Mouse (Mus musculus): ENCODE data around the gene Gm3409. TPM values are rescaled to one million over a fixed set of nuclear protein-coding genes. Genes with fewer than 3 reads are reported as not detected.

Gm3409 gene
- not detected in 2 replicates for polyA plus RNA-seq (2012)

DNA sequence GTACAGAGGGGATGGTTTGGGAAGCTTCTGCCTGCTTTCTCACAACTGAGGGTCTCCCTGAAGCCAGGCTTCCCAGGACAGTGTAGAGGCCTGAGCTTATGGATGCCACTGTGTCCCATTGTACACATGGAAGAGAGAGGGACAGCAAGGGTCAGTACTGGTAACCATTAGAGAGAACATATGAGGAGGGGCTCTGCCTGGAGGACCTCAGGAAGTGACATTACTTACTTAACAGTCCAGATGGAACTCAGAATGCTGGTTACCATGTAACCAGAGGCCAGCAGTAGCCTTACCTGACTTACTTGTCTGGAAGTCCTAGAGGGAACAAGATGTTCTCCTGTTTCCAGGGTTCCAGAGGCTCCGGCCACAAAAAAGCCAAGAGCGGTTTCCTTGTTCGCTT, at the start of gene Gm3409:
TSS of gene Gm3409 (plus strand) at position 301 of the 400 bp plus-strand sequence.

DNA sequence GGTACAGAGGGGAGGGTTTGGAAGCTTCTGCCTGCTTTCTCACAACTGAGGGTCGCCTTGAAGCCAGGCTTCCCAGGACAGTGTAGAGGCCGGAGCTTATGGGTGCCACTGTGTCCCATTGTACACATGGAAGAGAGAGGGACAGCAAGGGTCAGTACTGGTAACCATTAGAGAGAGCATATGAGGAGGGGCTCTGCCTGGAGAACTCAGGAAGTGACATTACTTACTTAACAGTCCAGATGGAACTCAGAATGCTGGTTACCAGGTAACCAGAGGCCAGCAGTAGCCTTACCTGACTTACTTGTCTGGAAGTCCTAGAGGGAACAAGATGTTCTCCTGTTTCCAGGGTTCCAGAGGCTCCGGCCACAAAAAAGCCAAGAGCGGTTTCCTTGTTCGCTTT, 46.4 kb upstream of the Gm3409 start, which contains the start of gene Gm6370:
TSS of gene Gm6370 (plus strand) at position 301 of the 400 bp plus-strand sequence.

DNA sequence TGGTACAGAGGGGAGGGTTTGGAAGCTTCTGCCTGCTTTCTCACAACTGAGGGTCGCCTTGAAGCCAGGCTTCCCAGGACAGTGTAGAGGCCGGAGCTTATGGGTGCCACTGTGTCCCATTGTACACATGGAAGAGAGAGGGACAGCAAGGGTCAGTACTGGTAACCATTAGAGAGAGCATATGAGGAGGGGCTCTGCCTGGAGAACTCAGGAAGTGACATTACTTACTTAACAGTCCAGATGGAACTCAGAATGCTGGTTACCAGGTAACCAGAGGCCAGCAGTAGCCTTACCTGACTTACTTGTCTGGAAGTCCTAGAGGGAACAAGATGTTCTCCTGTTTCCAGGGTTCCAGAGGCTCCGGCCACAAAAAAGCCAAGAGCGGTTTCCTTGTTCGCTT, 35.3 kb upstream of the Gm3409 start, which contains the start of gene 4930449I24Rik:
TSS of gene 4930449I24Rik (plus strand) at position 301 of the 400 bp plus-strand sequence.

DNA sequence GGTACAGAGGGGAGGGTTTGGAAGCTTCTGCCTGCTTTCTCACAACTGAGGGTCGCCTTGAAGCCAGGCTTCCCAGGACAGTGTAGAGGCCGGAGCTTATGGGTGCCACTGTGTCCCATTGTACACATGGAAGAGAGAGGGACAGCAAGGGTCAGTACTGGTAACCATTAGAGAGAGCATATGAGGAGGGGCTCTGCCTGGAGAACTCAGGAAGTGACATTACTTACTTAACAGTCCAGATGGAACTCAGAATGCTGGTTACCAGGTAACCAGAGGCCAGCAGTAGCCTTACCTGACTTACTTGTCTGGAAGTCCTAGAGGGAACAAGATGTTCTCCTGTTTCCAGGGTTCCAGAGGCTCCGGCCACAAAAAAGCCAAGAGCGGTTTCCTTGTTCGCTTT, 23.6 kb upstream of the Gm3409 start, which contains the start of gene Gm3402:
TSS of gene Gm3402 (plus strand) at position 301 of the 400 bp plus-strand sequence.

GRCm38 (mm10) chr5:146525501-146525900, 11.9 kb upstream of the Gm3409 start, which contains the start of gene Gm3404:
TSS of gene Gm3404 (plus strand) at chr5:146525801.

DNA sequence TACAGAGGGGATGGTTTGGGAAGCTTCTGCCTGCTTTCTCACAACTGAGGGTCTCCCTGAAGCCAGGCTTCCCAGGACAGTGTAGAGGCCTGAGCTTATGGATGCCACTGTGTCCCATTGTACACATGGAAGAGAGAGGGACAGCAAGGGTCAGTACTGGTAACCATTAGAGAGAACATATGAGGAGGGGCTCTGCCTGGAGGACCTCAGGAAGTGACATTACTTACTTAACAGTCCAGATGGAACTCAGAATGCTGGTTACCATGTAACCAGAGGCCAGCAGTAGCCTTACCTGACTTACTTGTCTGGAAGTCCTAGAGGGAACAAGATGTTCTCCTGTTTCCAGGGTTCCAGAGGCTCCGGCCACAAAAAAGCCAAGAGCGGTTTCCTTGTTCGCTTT, 18.4 kb downstream of the Gm3409 start, which contains the start of gene Gm3415:
TSS of gene Gm3415 (plus strand) at position 301 of the 400 bp plus-strand sequence.

GRCm38 (mm10) chr5:146584478-146585306, 47.2 kb downstream of the Gm3409 start, which contains the start of gene Gpr12:
TSS of gene Gpr12 (minus strand) at chr5:146585239.

Other genes starting within 250 kb of the Gm3409 start
- 0.01 and 0.02 TPM in 2 replicates for gene Wasf3, start 152.7 kb upstream of the Gm3409 start, polyA plus RNA-seq (2012)
- not detected in 2 replicates for gene Gm6408, start 55.7 kb upstream of the Gm3409 start, polyA plus RNA-seq (2012)
- not detected in 2 replicates for gene Gm6370, start 46.3 kb upstream of the Gm3409 start, polyA plus RNA-seq (2012)
- gene 4930449I24Rik, start 35.2 kb upstream of the Gm3409 start, polyA plus RNA-seq (2012): not detected in 2 replicates
- gene Gm3402, start 23.5 kb upstream of the Gm3409 start, polyA plus RNA-seq (2012): not detected in 2 replicates
- not detected in 2 replicates for gene Gm3404, start 11.8 kb upstream of the Gm3409 start, polyA plus RNA-seq (2012)
- gene Gm3415, start 18.5 kb downstream of the Gm3409 start, polyA plus RNA-seq (2012): not detected in 2 replicates
- not detected in 2 replicates for gene Gpr12, start 47.6 kb downstream of the Gm3409 start, polyA plus RNA-seq (2012)

Data from megakaryocyte-erythroid progenitor cell, adult 5 weeks (primary cell).